Mouse (Mus musculus) yolk sac, embryonic 10.5 days (tissue): ENCODE data around the gene Gm20517.

ENCODE experiments used
- DNase-seq: peaks from one replicate; pipeline ENCODE4 v3.0.0-alpha.2; 2017; ENCODE audit warnings: low spot score

The Gm20517 gene

GRCm38 (mm10) chr17:47711883-47712282, 100.5 kb downstream of the Gm20517 start:
- no peak for DNase-seq

GRCm38 (mm10) chr17:47712889-47713571, 101.6 kb downstream of the Gm20517 start:
- DNase-seq = no peak

- no peak for DNase-seq
Observed at GRCm38 (mm10) chr17:47715037-47715436, 103.6 kb downstream of the Gm20517 start.

GRCm38 (mm10) chr17:47721183-47721582, 109.8 kb downstream of the Gm20517 start:
- no peak for DNase-seq

- no peak for DNase-seq
Observed at GRCm38 (mm10) chr17:47726566-47726965, 115.2 kb downstream of the Gm20517 start, which contains the start of gene Pgc. TSS of gene Pgc (plus strand) at chr17:47726842.

GRCm38 (mm10) chr17:47730633-47731575, 119.5 kb downstream of the Gm20517 start:
- DNase-seq = no peak
